Mouse (Mus musculus) kidney, embryonic 14.5 days (tissue): ENCODE measurements around the gene Rsph3a. TPM values are rescaled to one million over a fixed set of nuclear protein-coding genes. Genes with fewer than 3 reads are reported as not detected.
"Not testable (repeated sequence)": the region's sequence is repeated elsewhere in the genome, so short reads cannot be mapped to it uniquely, and the experiment has no call there.

Experiments
- ATAC-seq: fragments of 200-750 bp; cut with Nextera tagmentation; 2 replicates; pipeline ENCODE4 v1.8.0; 2017; ENCODE audit warnings: moderate number of reproducible peaks, mild to moderate bottlenecking, moderate TSS enrichment, moderate library complexity; ENCODE audit not compliant: low FRiP score, low TSS enrichment
- H3K27ac ChIP-seq: fragments of 300-500 bp; sonication (generic); 2 replicates; pipeline ENCODE4 v1.5.1; 2014; ENCODE audit warnings: low read depth, mild to moderate bottlenecking, low read length, moderate library complexity, mixed read lengths
- H3K27me3 ChIP-seq: fragments of 300-500 bp; sonication (generic); 2 replicates; pipeline ENCODE4 v1.6.1; 2014; ENCODE audit warnings: mild to moderate bottlenecking, low read length; ENCODE audit not compliant: control insufficient read depth, insufficient read depth
- H3K36me3 ChIP-seq: fragments of 300-500 bp; sonication (generic); 2 replicates; pipeline ENCODE4 v1.6.1; 2014; ENCODE audit warnings: low read length, mixed read lengths; ENCODE audit not compliant: control insufficient read depth, insufficient read depth
- H3K4me1 ChIP-seq: fragments of 300-500 bp; sonication (generic); 2 replicates; pipeline ENCODE4 v1.6.1; 2014; ENCODE audit warnings: low read length, mixed read lengths; ENCODE audit not compliant: control insufficient read depth, insufficient read depth
- H3K4me2 ChIP-seq: fragments of 300-500 bp; sonication (generic); replicated peaks from 2 replicates; pipeline ENCODE4 v1.6.1; 2014; ENCODE audit warnings: low read depth, mild to moderate bottlenecking, low read length
- H3K4me3 ChIP-seq: fragments of 300-500 bp; sonication (generic); 2 replicates; pipeline ENCODE4 v1.5.1; 2014; ENCODE audit warnings: mild to moderate bottlenecking, low read length
- H3K9ac ChIP-seq: fragments of 300-500 bp; sonication (generic); 2 replicates; pipeline ENCODE4 v1.6.1; 2014; ENCODE audit warnings: low read depth, mild to moderate bottlenecking, low read length, moderate library complexity
- H3K9me3 ChIP-seq: fragments of 300-500 bp; sonication (generic); 2 replicates; pipeline ENCODE4 v1.6.1; 2016; ENCODE audit warnings: low read length; ENCODE audit not compliant: control insufficient read depth
- WGBS: fragments of 180-500 bp; shearing (Covaris S2); extraction: QIAGEN DNeasy Blood & Tissue Kit; methylation state at CpG from one replicate; pipeline ENCODE4 v1.1.7; 2014; 5-methylcytosine and 5-hydroxymethylcytosine counted together
- polyA plus RNA-seq: library from polyadenylated mRNA; unstranded; fragments of >200 nt; fragmentation: Nextera tagmentation; extraction: Ambion mirVana; gene quantifications from 2 replicates; pipeline ENCODE4 v1.2.1, GENCODE M21; 2014

Gene Rsph3a
- polyA plus RNA-seq, 1 experiment from 2014 or later, result 67.2 TPM

- 37% methylated on average over 13 of the region's 13 CpGs for WGBS
Observed at GRCm38 (mm10) chr17:7925413-7926160, 19.8 kb upstream of the Rsph3a start, which contains the start of gene Tagap. Tagap (plus strand) TSS chr17:7926000.

GRCm38 (mm10) chr17:7927582-7928535 is 17.6 kb upstream of the Rsph3a start:
- no peaks in the 10 kb centered on the region for H3K36me3 ChIP-seq
- H3K27ac ChIP-seq, result no peak overlapping the region
- no peaks in the 10 kb centered on the region for H3K9me3 ChIP-seq
- no peak overlapping the region for H3K4me2 ChIP-seq
- H3K9ac ChIP-seq, result no peak overlapping the region
- H3K4me3 ChIP-seq, result no peak overlapping the region
- H3K27me3 ChIP-seq, result no peaks in the 10 kb centered on the region
- 73% methylated on average over 24 of the region's 24 CpGs for WGBS
- H3K4me1 ChIP-seq, result peaks cover 12% of the 10 kb centered on the region; the same call in 1 of the 2 replicates
- no peak for ATAC-seq

More at GRCm38 (mm10) chr17:7925413-7926160, 19.8 kb upstream of the Rsph3a start, which contains the start of gene Tagap:
- peak; percentile 59; the same call in 1 of the 2 replicates for ATAC-seq
- no peaks in the 10 kb centered on the region for H3K36me3 ChIP-seq
- peaks cover 9% of the 10 kb centered on the region; the same call in 1 of the 2 replicates for H3K4me1 ChIP-seq
- H3K27me3 ChIP-seq, result no peaks in the 10 kb centered on the region
- H3K9me3 ChIP-seq, result no peaks in the 10 kb centered on the region
- no peak within 1 kb of the TSS; the same call in 1 of the 2 replicates for H3K4me2 ChIP-seq
- no peak within 1 kb of the TSS for H3K4me3 ChIP-seq
- H3K27ac ChIP-seq, result no peak within 1 kb of the TSS
- H3K9ac ChIP-seq, result no peak within 1 kb of the TSS

- Histone ChIP-seq H3K27me3 (no peaks in the 10 kb centered on the region), H3K9me3 (no peaks in the 10 kb centered on the region), H3K27ac (no peak overlapping the region), H3K4me1 (peaks cover 12% of the 10 kb centered on the region; the same call in 1 of the 2 replicates), H3K4me2 (no peak overlapping the region), H3K36me3 (no peaks in the 10 kb centered on the region), H3K4me3 (no peak overlapping the region), H3K9ac (no peak overlapping the region)
- no peak for ATAC-seq
- WGBS, result 84% methylated on average over 6 of the region's 6 CpGs
Observed at GRCm38 (mm10) chr17:7928662-7929061, 16.8 kb upstream of the Rsph3a start.

GRCm38 (mm10) chr17:7929279-7929678 is 16.1 kb upstream of the Rsph3a start:
- Histone ChIP-seq H3K27ac (no peak overlapping the region), H3K4me3 (no peak overlapping the region), H3K36me3 (no peaks in the 10 kb centered on the region), H3K9me3 (no peaks in the 10 kb centered on the region), H3K4me2 (no peak overlapping the region), H3K9ac (no peak overlapping the region), H3K4me1 (peaks cover 12% of the 10 kb centered on the region; the same call in 1 of the 2 replicates), H3K27me3 (no peaks in the 10 kb centered on the region)
- 35% methylated on average over 8 of the region's 8 CpGs for WGBS
- ATAC-seq, result no peak

GRCm38 (mm10) chr17:7931096-7931990 is 14.1 kb upstream of the Rsph3a start:
- Histone ChIP-seq H3K27ac (no peak overlapping the region), H3K36me3 (no peaks in the 10 kb centered on the region), H3K27me3 (no peaks in the 10 kb centered on the region), H3K4me3 (no peak overlapping the region), H3K4me2 (no peak overlapping the region), H3K4me1 (0 out of 2 replicates have a peak, but pooled peaks cover 4% of the 10 kb centered on the region), H3K9me3 (no peaks in the 10 kb centered on the region), H3K9ac (no peak overlapping the region)
- no peak for ATAC-seq
- WGBS, result 77% methylated on average over 13 of the region's 13 CpGs

GRCm38 (mm10) chr17:7932121-7932520 is 13.3 kb upstream of the Rsph3a start:
- H3K4me2 ChIP-seq, H3K27me3 ChIP-seq, H3K4me1 ChIP-seq, H3K4me3 ChIP-seq, H3K9me3 ChIP-seq, ATAC-seq, H3K27ac ChIP-seq, H3K36me3 ChIP-seq, H3K9ac ChIP-seq: not testable (repeated sequence)
- WGBS, result 66% methylated on average over 3 of the region's 8 CpGs

GRCm38 (mm10) chr17:7939640-7940039 is 5.8 kb upstream of the Rsph3a start:
- Histone ChIP-seq H3K27ac (no peak overlapping the region), H3K4me2 (no peak overlapping the region), H3K4me3 (no peak overlapping the region), H3K9ac (no peak overlapping the region), H3K4me1 (no peaks in the 10 kb centered on the region), H3K9me3 (no peaks in the 10 kb centered on the region), H3K36me3 (no peaks in the 10 kb centered on the region), H3K27me3 (no peaks in the 10 kb centered on the region)
- 55% methylated on average over 8 of the region's 8 CpGs for WGBS
- no peak for ATAC-seq

GRCm38 (mm10) chr17:7946053-7946627 is 726 bp downstream of the Rsph3a start:
- H3K4me3 ChIP-seq, result peak overlapping the region; percentile 50
- not testable (repeated sequence) for H3K36me3 ChIP-seq, H3K4me1 ChIP-seq, H3K9ac ChIP-seq, ATAC-seq, H3K27ac ChIP-seq, H3K27me3 ChIP-seq, H3K9me3 ChIP-seq
- WGBS, result under 1% methylated on average over 18 of the region's 27 CpGs
- peak overlapping the region; percentile 17; the same call in 1 of the 2 replicates for H3K4me2 ChIP-seq
